Mouse (Mus musculus) cerebellum, adult (tissue): ENCODE results near the gene Chd1l.

Experiments
- ATAC-seq: cut with Nextera tagmentation; 2 replicates; pipeline ENCODE4 v1.9.2; 2017; ENCODE audit warnings: mild to moderate bottlenecking, moderate library complexity, mixed read lengths; ENCODE audit not compliant: insufficient number of reproducible peaks, low FRiP score, low TSS enrichment

Chd1l gene

DNA sequence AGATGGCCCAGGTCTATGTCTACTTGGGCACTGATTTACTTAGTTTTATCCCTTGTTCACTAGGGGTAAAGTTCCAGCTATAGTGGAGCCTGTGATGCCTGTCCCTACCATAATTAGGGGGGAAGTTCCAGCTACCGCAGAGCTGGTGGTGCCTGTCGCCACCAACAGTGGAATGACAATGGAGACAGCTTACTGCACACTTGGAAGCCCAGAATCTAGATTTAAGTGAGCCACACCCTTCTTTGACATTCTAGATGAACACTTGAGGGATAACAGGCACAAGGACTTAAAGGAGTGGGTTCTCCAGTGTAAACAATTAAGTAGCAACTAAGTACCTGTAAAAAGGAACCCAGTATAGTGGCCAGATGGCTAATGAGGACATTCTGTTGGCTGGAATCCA, 73.0 kb downstream of the Chd1l start:
- no peak for ATAC-seq

- no peak for ATAC-seq
Measured at GRCm38 (mm10) chr3:97535660-97536059, 74.3 kb downstream of the Chd1l start.

- no peak for ATAC-seq
Measured at GRCm38 (mm10) chr3:97525458-97525857, 84.5 kb downstream of the Chd1l start.

GRCm38 (mm10) chr3:97524835-97525234, 85.2 kb downstream of the Chd1l start:
- ATAC-seq = no peak

GRCm38 (mm10) chr3:97521946-97522731, 87.9 kb downstream of the Chd1l start:
- ATAC-seq = no peak

DNA sequence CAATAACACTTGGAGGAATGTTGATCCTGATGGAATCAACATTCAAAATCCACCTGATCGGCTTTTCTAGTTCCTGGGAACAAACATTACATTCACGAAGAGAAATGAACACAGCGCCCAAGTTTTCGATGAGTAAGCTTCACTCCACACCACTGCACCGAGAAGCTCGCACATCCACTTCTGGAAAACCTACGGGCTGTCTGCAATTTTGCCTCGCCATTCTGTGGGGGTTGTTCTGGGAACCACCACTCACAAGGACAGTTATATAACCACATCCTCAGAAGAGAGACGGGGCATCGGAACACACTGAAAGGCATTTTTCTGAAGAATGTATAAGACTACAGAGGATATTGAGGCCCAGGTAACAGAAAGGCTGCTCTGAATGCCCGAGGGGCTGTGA, 90.1 kb downstream of the Chd1l start:
- ATAC-seq = no peak

DNA sequence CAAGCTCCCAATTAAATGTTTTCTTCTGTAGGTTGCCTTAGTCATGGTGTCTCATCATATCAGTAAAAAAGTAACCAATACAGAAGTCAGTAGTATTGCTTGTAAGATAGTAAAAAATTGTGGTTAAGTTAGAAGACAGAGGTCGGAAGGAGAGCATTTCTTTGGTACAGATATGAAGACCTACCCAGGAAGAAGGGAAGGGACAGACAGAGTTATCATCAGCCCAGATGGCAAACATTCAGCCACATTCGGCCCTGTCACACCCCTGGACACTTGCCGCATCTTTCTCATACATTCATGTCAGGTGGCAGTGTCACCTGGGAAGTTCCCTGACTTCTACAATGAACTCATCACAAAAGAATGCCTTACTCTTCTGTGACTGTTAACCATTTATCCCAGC, 97.7 kb downstream of the Chd1l start:
- ATAC-seq = no peak
